Mouse (Mus musculus): ENCODE results near the gene Gm21970.
A peak's percentile ranks its signal among the peaks of the same experiment; 100 is the strongest.

Gene Gm21970

GRCm38 (mm10) chr16:91401569-91402165, 10.1 kb downstream of the Gm21970 start:
- DNase-seq (ENCODE audit: low read depth): peak; percentile 12

GRCm38 (mm10) chr16:91403784-91404183, 12.3 kb downstream of the Gm21970 start:
- DNase-seq (ENCODE audit: low read depth): no peak

- DNase-seq (ENCODE audit: low read depth): no peak
Measured at GRCm38 (mm10) chr16:91404187-91404586, 12.7 kb downstream of the Gm21970 start.

- DNase-seq (ENCODE audit: low read depth): no peak
Measured at GRCm38 (mm10) chr16:91404828-91405577, 13.5 kb downstream of the Gm21970 start.

- DNase-seq (ENCODE audit: low read depth): peak; percentile 72
Measured at GRCm38 (mm10) chr16:91405640-91406584, 14.4 kb downstream of the Gm21970 start, which contains the start of gene Il10rb. Gene Il10rb, plus strand, starts transcription at chr16:91406164.

GRCm38 (mm10) chr16:91406585-91407220, 15.2 kb downstream of the Gm21970 start:
- DNase-seq (ENCODE audit: low read depth): peak; percentile 65

GRCm38 (mm10) chr16:91413102-91413844, 21.8 kb downstream of the Gm21970 start:
- no peak for DNase-seq (ENCODE audit: low read depth)

GRCm38 (mm10) chr16:91415391-91416189, 24.1 kb downstream of the Gm21970 start:
- DNase-seq (ENCODE audit: low read depth): no peak

- no peak for DNase-seq (ENCODE audit: low read depth)
Measured at GRCm38 (mm10) chr16:91416357-91416756, 24.8 kb downstream of the Gm21970 start.

- DNase-seq (ENCODE audit: low read depth): no peak
Measured at GRCm38 (mm10) chr16:91416938-91417337, 25.4 kb downstream of the Gm21970 start.

- DNase-seq (ENCODE audit: low read depth): no peak
Measured at GRCm38 (mm10) chr16:91418531-91418930, 27.0 kb downstream of the Gm21970 start.

- no peak for DNase-seq (ENCODE audit: low read depth)
Measured at GRCm38 (mm10) chr16:91425816-91426215, 34.3 kb downstream of the Gm21970 start.

- DNase-seq (ENCODE audit: low read depth): no peak
Measured at GRCm38 (mm10) chr16:91426586-91426985, 35.1 kb downstream of the Gm21970 start.

GRCm38 (mm10) chr16:91427461-91427860, 35.9 kb downstream of the Gm21970 start:
- DNase-seq (ENCODE audit: low read depth): no peak

- DNase-seq (ENCODE audit: low read depth): no peak
Measured at GRCm38 (mm10) chr16:91428259-91428865, 36.8 kb downstream of the Gm21970 start.

GRCm38 (mm10) chr16:91432720-91433328, 41.3 kb downstream of the Gm21970 start:
- DNase-seq (ENCODE audit: low read depth): no peak

GRCm38 (mm10) chr16:91433329-91433933, 41.9 kb downstream of the Gm21970 start:
- no peak for DNase-seq (ENCODE audit: low read depth)

GRCm38 (mm10) chr16:91434119-91434518, 42.6 kb downstream of the Gm21970 start:
- no peak for DNase-seq (ENCODE audit: low read depth)

- no peak for DNase-seq (ENCODE audit: low read depth)
Measured at GRCm38 (mm10) chr16:91438081-91438480, 46.6 kb downstream of the Gm21970 start.
